In the genomic region with DNA sequence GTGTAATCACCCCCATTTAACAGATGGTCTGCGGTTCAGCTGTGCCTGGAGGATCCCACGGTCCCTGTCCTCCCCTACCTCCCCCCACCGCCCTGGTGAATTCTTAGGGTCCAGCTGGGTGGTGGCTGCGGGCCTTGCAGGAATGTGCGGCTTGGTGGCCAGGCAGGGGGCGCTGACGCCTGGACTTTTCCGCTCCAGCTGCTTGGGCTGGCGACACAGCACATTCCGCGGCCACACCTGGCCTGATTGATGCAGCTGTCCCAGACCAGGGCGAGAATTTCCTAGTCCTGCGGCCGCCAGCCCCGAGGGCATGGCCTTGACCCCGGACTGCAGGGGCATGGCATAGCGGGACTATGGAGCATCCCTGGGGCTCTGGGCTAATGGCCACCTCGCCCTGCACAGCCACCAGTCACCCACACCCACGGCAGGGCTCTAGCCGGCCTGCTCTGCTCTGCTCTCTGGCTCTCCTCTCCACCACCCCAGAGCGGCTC, we compare ENCODE assay signal across 8 mouse cellular contexts. TPM values are rescaled to one million over a fixed set of nuclear protein-coding genes. Genes with fewer than 3 reads are reported as not detected.
A peak's percentile ranks its signal among the peaks of the same experiment; 100 is the strongest.
DNase-seq lines count a peak whose midpoint lies in the region; ATAC-seq and TF ChIP-seq lines count a peak whose summit lies in the region.

No protein-coding gene starts in this region.

- intact Hi-C loops in gastrocnemius, postnatal 36 days (cut with DNase I): no loop called here

- under 1% methylated on average over 21 of the region's 21 CpGs for WGBS in lung, embryonic 14.5 days
- WGBS in hindbrain, embryonic 11.5 days: under 1% methylated on average over 20 of the region's 21 CpGs
- WGBS in limb, embryonic 14.5 days: under 1% methylated on average over 20 of the region's 21 CpGs

- peak; percentile 47 for TF ChIP-seq CTCF in lung, embryonic 14.5 days (IDR thresholded peaks at IDR 0.05; ENCODE audit: low read depth)

- H3K9me3 ChIP-seq in lung, embryonic 14.5 days (ENCODE audit: low read depth, low read length): no peaks in the 10 kb centered on the region
- H3K9me3 ChIP-seq in hindbrain, embryonic 11.5 days (ENCODE audit: control insufficient read depth, low read length): no peaks in the 10 kb centered on the region
- no peaks in the 10 kb centered on the region for H3K9me3 ChIP-seq in limb, embryonic 14.5 days (ENCODE audit: control insufficient read depth, low read length)

- H3K4me3 ChIP-seq in lung, embryonic 14.5 days (ENCODE audit: low read depth, low read length): peak overlapping the region; percentile 11; the same call in 1 of the 2 replicates
- peak overlapping the region; percentile 23 for H3K4me3 ChIP-seq in hindbrain, embryonic 11.5 days (ENCODE audit: low read depth, low read length)
- H3K4me3 ChIP-seq in limb, embryonic 14.5 days (replicated peaks; ENCODE audit: low read length): peak overlapping the region; percentile 21
- no peak overlapping the region for H3K4me3 ChIP-seq in myocyte

- H3K36me3 ChIP-seq in lung, embryonic 14.5 days (ENCODE audit: insufficient read depth): no peaks in the 10 kb centered on the region
- no peaks in the 10 kb centered on the region for H3K36me3 ChIP-seq in hindbrain, embryonic 11.5 days (ENCODE audit: control insufficient read depth, insufficient read depth, low read length)
- H3K36me3 ChIP-seq in limb, embryonic 14.5 days (ENCODE audit: control insufficient read depth, insufficient read depth, low read length): no peaks in the 10 kb centered on the region
- no peaks in the 10 kb centered on the region for H3K36me3 ChIP-seq in myocyte (ENCODE audit: control insufficient read depth, insufficient read depth)

- peaks cover 25% of the 10 kb centered on the region for H3K27me3 ChIP-seq in lung, embryonic 14.5 days (ENCODE audit: insufficient read depth, low read length)
- peaks cover 10% of the 10 kb centered on the region for H3K27me3 ChIP-seq in hindbrain, embryonic 11.5 days (ENCODE audit: control insufficient read depth, insufficient read depth, low read length)
- 0 out of 2 replicates have a peak, but pooled peaks cover 12% of the 10 kb centered on the region for H3K27me3 ChIP-seq in limb, embryonic 14.5 days (ENCODE audit: control insufficient read depth, insufficient read depth, low read length)
- H3K27me3 ChIP-seq in myocyte (ENCODE audit: control insufficient read depth, insufficient read depth, insufficient read length): no peaks in the 10 kb centered on the region

- TF ChIP-seq POLR2A in limb, embryonic 14.5 days (IDR thresholded peaks at IDR 0.05; ENCODE audit: borderline replicate concordance, extremely low read depth, insufficient read depth, insufficient read length): no peak
- TF ChIP-seq POLR2A in myocyte (IDR thresholded peaks at IDR 0.05; ENCODE audit: insufficient read length, low read depth): no peak

- DNase-seq in lung, embryonic 14.5 days: peak; percentile 21
- no peak for DNase-seq in lung, postnatal 25 days (ENCODE audit: low spot score)
- DNase-seq in hindbrain, embryonic 11.5 days (ENCODE audit: low spot score): peak; percentile 57
- DNase-seq in limb, embryonic 14.5 days (ENCODE audit: low spot score): peak; percentile 27
- DNase-seq in adrenal gland, adult (ENCODE audit: inconsistent age in 2 of 2, low spot score in 1 of 2): no peak
- no peak for DNase-seq in thymus, postnatal 36 days
- DNase-seq in gastrocnemius, postnatal 36 days: no peak

- peak overlapping the region; percentile 43 for H3K4me2 ChIP-seq in lung, embryonic 14.5 days
- peak overlapping the region; percentile 38 for H3K4me2 ChIP-seq in hindbrain, embryonic 11.5 days (replicated peaks; ENCODE audit: low read depth, low read length)
- peak overlapping the region; percentile 45 for H3K4me2 ChIP-seq in limb, embryonic 14.5 days (replicated peaks; ENCODE audit: low read depth, low read length, severe bottlenecking)
- peak overlapping the region; percentile 22 for H3K4me2 ChIP-seq in myocyte (ENCODE audit: low read depth)

- peak; percentile 47; the same call in 1 of the 2 replicates for ATAC-seq in lung, embryonic 14.5 days (ENCODE audit: insufficient read depth)
- no peak for ATAC-seq in hindbrain, embryonic 11.5 days (ENCODE audit: low FRiP score)
- peak; percentile 63 for ATAC-seq in limb, embryonic 14.5 days (ENCODE audit: low FRiP score, low read depth)

- H3K27ac ChIP-seq in lung, embryonic 14.5 days (ENCODE audit: low read depth): no peak overlapping the region
- H3K27ac ChIP-seq in hindbrain, embryonic 11.5 days (ENCODE audit: low read depth, low read length): no peak overlapping the region
- H3K27ac ChIP-seq in limb, embryonic 14.5 days (replicated peaks; ENCODE audit: low read depth, low read length): no peak overlapping the region

- no peak overlapping the region for H3ac ChIP-seq in myocyte (ENCODE audit: control insufficient read depth, insufficient read length)

- H3K4me1 ChIP-seq in lung, embryonic 14.5 days (ENCODE audit: insufficient read depth): no peaks in the 10 kb centered on the region
- 0 out of 2 replicates have a peak, but pooled peaks cover 3% of the 10 kb centered on the region for H3K4me1 ChIP-seq in hindbrain, embryonic 11.5 days (replicated peaks; ENCODE audit: control insufficient read depth, insufficient read depth, low read length)
- H3K4me1 ChIP-seq in limb, embryonic 14.5 days (ENCODE audit: control insufficient read depth, insufficient read depth, low read length): no peaks in the 10 kb centered on the region

- no peak overlapping the region; the same call in 1 of the 2 replicates for H3K9ac ChIP-seq in lung, embryonic 14.5 days
- peak overlapping the region; percentile 15; the same call in 1 of the 2 replicates for H3K9ac ChIP-seq in hindbrain, embryonic 11.5 days (ENCODE audit: low read depth, low read length)
- H3K9ac ChIP-seq in limb, embryonic 14.5 days (ENCODE audit: low read depth, low read length, severe bottlenecking): 0 out of 2 replicates have a peak overlapping the region, but pooled peaks have one; percentile 28

- no peaks in the 10 kb centered on the region for H3K79me2 ChIP-seq in myocyte (ENCODE audit: control insufficient read depth, insufficient read depth)

TF ChIP-seq in myocyte, 11 proteins besides CTCF, POLR2A, EP300 and RAD21:
- TF ChIP-seq SRF (IDR thresholded peaks at IDR 0.05; ENCODE audit: control insufficient read depth, insufficient read length, low read depth): no peak
- no peak for TF ChIP-seq E2F4 (IDR thresholded peaks at IDR 0.05; ENCODE audit: insufficient read depth)
- peak; percentile 92 for TF ChIP-seq TCF12 (IDR thresholded peaks at IDR 0.05; ENCODE audit: insufficient read depth, poor library complexity, severe bottlenecking)
- peak; percentile 23 to 97 (median 96) for TF ChIP-seq MYOD1 (IDR thresholded peaks at IDR 0.05; ENCODE audit: control insufficient read depth in 1 of 3, insufficient read length in 2 of 3, low read depth in 2 of 3)
- no peak for TF ChIP-seq USF1 (IDR thresholded peaks at IDR 0.05; ENCODE audit: low read depth)
- peak; percentile 87 to 99 (median 98) for TF ChIP-seq MYOG (IDR thresholded peaks at IDR 0.05; ENCODE audit: control insufficient read depth in 1 of 3, insufficient read depth in 1 of 3, insufficient read length in 2 of 3, low read depth in 2 of 3)
- peak; percentile 96 for TF ChIP-seq TCF3 (IDR thresholded peaks at IDR 0.05; ENCODE audit: insufficient read length, low read depth)
- TF ChIP-seq MAX (IDR thresholded peaks at IDR 0.05; ENCODE audit: low read depth): no peak

RNA-seq across cellular contexts. Expression of a gene that starts 9.2 kb away (rescaled TPM):
- polyA plus RNA-seq in lung, embryonic 14.5 days (2014; fragmentation: Nextera tagmentation; extraction: Ambion mirVana): 8.6 and 10.1 TPM in 2 replicates
- polyA plus RNA-seq in hindbrain, embryonic 11.5 days (2014; fragmentation: Nextera tagmentation; extraction: Ambion mirVana): 8.0 and 9.0 TPM in 2 replicates
- polyA plus RNA-seq in limb, embryonic 14.5 days (2012; rRNA removed): 7.5 and 8.3 TPM in 2 replicates
- polyA plus RNA-seq in limb, embryonic 14.5 days (2014; fragmentation: Nextera tagmentation; extraction: Ambion mirVana): 9.5 and 11.0 TPM in 2 replicates
- polyA plus RNA-seq in myocyte (2012; fragmentation: generic; extraction: Trizol): 24.6 TPM
- total RNA-seq in gastrocnemius, postnatal 36 days (2021): 10 to 100 TPM; 70.2 to 84.3 TPM

RNA-seq across cellular contexts. Expression of a gene that starts 10.5 kb away (rescaled TPM):
- not detected in 2 replicates for polyA plus RNA-seq in lung, embryonic 14.5 days (2014; fragmentation: Nextera tagmentation; extraction: Ambion mirVana)
- polyA plus RNA-seq in hindbrain, embryonic 11.5 days (2014; fragmentation: Nextera tagmentation; extraction: Ambion mirVana): 0.15 TPM in 1 of 2 replicates, not detected in the other
- polyA plus RNA-seq in limb, embryonic 14.5 days (2012; rRNA removed): 0.14 and 0.16 TPM in 2 replicates
- polyA plus RNA-seq in limb, embryonic 14.5 days (2014; fragmentation: Nextera tagmentation; extraction: Ambion mirVana): 0.36 TPM in 1 of 2 replicates, not detected in the other
- polyA plus RNA-seq in myocyte (2012; fragmentation: generic; extraction: Trizol): 44.0 TPM
- not detected for total RNA-seq in gastrocnemius, postnatal 36 days (2021)

RNA-seq across cellular contexts. Expression of a gene that starts 25.0 kb away (rescaled TPM):
- 0.11 TPM in 1 of 2 replicates, not detected in the other for polyA plus RNA-seq in lung, embryonic 14.5 days (2014; fragmentation: Nextera tagmentation; extraction: Ambion mirVana)
- polyA plus RNA-seq in hindbrain, embryonic 11.5 days (2014; fragmentation: Nextera tagmentation; extraction: Ambion mirVana): not detected in 2 replicates
- polyA plus RNA-seq in limb, embryonic 14.5 days (2012; rRNA removed): 0.12 and 0.20 TPM in 2 replicates
- not detected in 2 replicates for polyA plus RNA-seq in limb, embryonic 14.5 days (2014; fragmentation: Nextera tagmentation; extraction: Ambion mirVana)
- not detected for polyA plus RNA-seq in myocyte (2012; fragmentation: generic; extraction: Trizol)
- total RNA-seq in gastrocnemius, postnatal 36 days (2021): not detected

RNA-seq across cellular contexts. Expression of a gene that starts 43.3 kb away (rescaled TPM):
- polyA plus RNA-seq in lung, embryonic 14.5 days (2014; fragmentation: Nextera tagmentation; extraction: Ambion mirVana): 0.91 and 1.1 TPM in 2 replicates
- polyA plus RNA-seq in hindbrain, embryonic 11.5 days (2014; fragmentation: Nextera tagmentation; extraction: Ambion mirVana): 47.4 and 52.9 TPM in 2 replicates
- 0.46 and 0.60 TPM in 2 replicates for polyA plus RNA-seq in limb, embryonic 14.5 days (2012; rRNA removed)
- 0.22 and 0.43 TPM in 2 replicates for polyA plus RNA-seq in limb, embryonic 14.5 days (2014; fragmentation: Nextera tagmentation; extraction: Ambion mirVana)
- polyA plus RNA-seq in myocyte (2012; fragmentation: generic; extraction: Trizol): 0.43 TPM
- not detected for total RNA-seq in gastrocnemius, postnatal 36 days (2021)

RNA-seq across cellular contexts. Expression of a gene that starts 57.1 kb away (rescaled TPM):
- 90.7 and 91.9 TPM in 2 replicates for polyA plus RNA-seq in lung, embryonic 14.5 days (2014; fragmentation: Nextera tagmentation; extraction: Ambion mirVana)
- 88.7 and 92.1 TPM in 2 replicates for polyA plus RNA-seq in hindbrain, embryonic 11.5 days (2014; fragmentation: Nextera tagmentation; extraction: Ambion mirVana)
- polyA plus RNA-seq in limb, embryonic 14.5 days (2012; rRNA removed): 28.7 and 33.8 TPM in 2 replicates
- 85.8 and 88.5 TPM in 2 replicates for polyA plus RNA-seq in limb, embryonic 14.5 days (2014; fragmentation: Nextera tagmentation; extraction: Ambion mirVana)
- polyA plus RNA-seq in myocyte (2012; fragmentation: generic; extraction: Trizol): 30.3 TPM
- 10 to 100 TPM; 31.3 to 32.4 TPM for total RNA-seq in gastrocnemius, postnatal 36 days (2021)

Comparison
In these comparisons a context has a peak if more than half of its experiments do, and no peak if none do; other contexts are left out.
1. DNase-seq: peak in lung, embryonic 14.5 days (single experiment), hindbrain, embryonic 11.5 days (single experiment) and limb, embryonic 14.5 days (single experiment); none in lung, postnatal 25 days (single experiment), adrenal gland, adult (0 of 2), thymus, postnatal 36 days (0 of 2) and gastrocnemius, postnatal 36 days (0 of 2).
2. RNA of a gene that starts 10.5 kb away (polyA plus RNA-seq): 44.0 TPM in myocyte (single experiment); 0.14 to 0.36 TPM in limb, embryonic 14.5 days, 0.15 TPM in hindbrain, embryonic 11.5 days and not detected in lung, embryonic 14.5 days; every median in the first group is over 10 times any median in the second.
3. Peak in every context shown above with its lines, with median percentiles within 50 percentile points of each other: H3K4me2 ChIP-seq.